Mouse (Mus musculus) embryo, embryonic 10 days (tissue): ENCODE measurements at regions not wholly inside any gene's neighbourhood (a gene's known extent, or its start where the extent isn't known, plus 50 kb on each side); places are given as distances from the start of the nearest gene placed in this dataset.

Source experiments
- DNase-seq: peaks from one replicate; pipeline ENCODE4 v3.0.0-alpha.2; 2015; ENCODE audit warnings: low spot score

DNA sequence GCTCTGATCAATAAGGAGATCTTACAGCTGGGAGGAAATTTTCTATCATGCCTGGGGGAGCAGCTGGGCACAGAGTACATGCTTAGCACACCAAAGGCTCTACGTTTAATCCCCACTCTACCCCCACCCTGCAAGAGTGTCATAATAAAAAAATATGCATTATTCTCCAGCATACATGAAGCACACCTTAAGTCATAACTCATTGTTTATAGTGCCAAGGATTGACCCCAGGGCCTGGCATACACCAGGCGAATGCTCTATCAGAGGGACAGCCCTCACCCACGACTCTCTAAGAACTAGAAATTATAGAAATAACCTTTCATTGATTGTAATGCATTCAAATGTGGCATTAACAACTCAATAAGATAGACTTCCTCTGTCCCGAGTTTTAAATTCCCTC lies 59.4 kb upstream of the Ppp2r5c start:
- DNase-seq = no peak

DNA sequence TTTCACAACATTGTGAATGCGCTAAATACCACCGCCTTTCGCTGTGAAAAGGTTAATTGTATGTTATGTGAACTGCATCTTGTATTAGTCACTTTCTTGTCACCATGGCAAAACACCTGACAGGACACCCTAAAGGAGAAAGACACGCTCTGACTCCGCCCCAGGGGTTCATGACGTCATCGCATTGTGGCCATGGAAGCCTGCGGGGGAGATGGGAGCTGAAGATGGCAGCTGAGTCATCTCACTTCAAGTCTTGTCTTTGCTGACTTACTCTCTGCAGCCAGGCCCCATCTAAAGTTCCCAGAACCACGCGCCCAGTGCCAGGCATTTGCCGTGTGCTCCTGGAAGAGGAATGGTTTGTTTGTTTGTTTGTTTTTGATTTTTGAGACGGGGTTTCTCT lies 57.5 kb upstream of the Ppp2r5c start:
- no peak for DNase-seq

DNA sequence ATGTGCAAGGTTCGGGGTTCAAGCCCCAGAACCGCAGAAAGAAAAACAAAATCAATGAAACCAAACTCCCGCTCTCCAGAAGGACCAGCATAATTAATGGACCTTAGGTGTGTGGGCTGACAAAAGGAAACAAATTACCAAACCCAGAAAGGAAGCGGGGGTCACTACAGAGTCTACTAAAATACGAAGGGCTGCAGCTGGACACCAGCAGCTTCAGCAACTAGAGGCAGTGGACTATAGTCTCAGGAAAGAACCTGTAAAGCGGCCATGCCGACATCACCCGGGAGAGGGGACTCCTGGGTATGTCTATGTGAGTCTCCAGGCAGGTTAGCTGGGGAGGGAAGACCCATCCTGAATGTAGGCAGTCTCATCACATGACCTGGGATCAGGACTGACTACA lies 55.5 kb upstream of the Ppp2r5c start:
- DNase-seq = no peak

DNA sequence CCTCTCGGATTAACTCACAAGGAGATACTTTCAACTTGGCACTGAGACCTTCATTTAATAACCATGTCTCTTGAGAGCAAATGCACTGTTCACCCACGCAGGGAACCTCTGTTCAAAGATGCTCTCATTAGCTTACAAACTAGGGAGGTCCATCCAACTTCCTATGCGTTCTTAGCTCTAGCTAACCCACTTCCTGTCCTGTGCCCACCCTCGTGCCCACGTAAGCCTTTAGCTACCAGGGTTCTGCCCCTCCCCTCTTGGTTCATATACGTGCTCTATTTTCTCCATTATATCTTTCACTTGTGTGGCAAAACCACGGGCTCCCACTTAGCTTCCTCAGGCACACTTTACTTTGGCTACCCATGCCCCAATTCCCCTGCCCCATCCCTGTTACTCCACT lies 53.4 kb upstream of the Ppp2r5c start:
- DNase-seq = no peak
